Mouse (Mus musculus): ENCODE measurements around the gene T2. TPM values are rescaled to one million over a fixed set of nuclear protein-coding genes. Genes with fewer than 3 reads are reported as not detected.
A peak's percentile ranks its signal among the peaks of the same experiment; 100 is the strongest.

The T2 gene
- total and polyA plus RNA-seq, 3 experiments = 0.36 to 1.1 (median 0.47) TPM

- intact Hi-C loops (cut with DNase I) = no loop called here
- H3K4me1 ChIP-seq (ENCODE audit: control insufficient read depth, insufficient read depth, low read length) = no peaks in the 10 kb centered on the region
- 34% methylated on average over 2 of the region's 2 CpGs for WGBS
- no peaks in the 10 kb centered on the region for H3K36me3 ChIP-seq (ENCODE audit: control insufficient read depth, insufficient read depth, low read length)
- no peak overlapping the region for H3K9ac ChIP-seq (ENCODE audit: low read depth, low read length)
- no peak overlapping the region for H3K27ac ChIP-seq
- no peaks in the 10 kb centered on the region for H3K79me2 ChIP-seq (replicated peaks; ENCODE audit: control insufficient read depth, insufficient read depth, low read length)
- H3K4me3 ChIP-seq = no peak overlapping the region
- DNase-seq = no peak
- TF ChIP-seq POLR2A (IDR thresholded peaks at IDR 0.05; ENCODE audit: insufficient read depth, low read depth, low read length) = no peak
- TF ChIP-seq EP300 (IDR thresholded peaks at IDR 0.05; ENCODE audit: insufficient read depth, low read depth, low read length) = no peak
- no peak for TF ChIP-seq CTCF (IDR thresholded peaks at IDR 0.05)
- H3K27me3 ChIP-seq (ENCODE audit: control insufficient read depth, insufficient read depth, low read length) = peaks cover 1% of the 10 kb centered on the region; the same call in 1 of the 2 replicates
Measured at GRCm38 (mm10) chr17:8369171-8369570, 13.4 kb downstream of the T2 start.

GRCm38 (mm10) chr17:8370634-8371229 lies 14.9 kb downstream of the T2 start:
- intact Hi-C loops (cut with DNase I) = no loop called here
- WGBS = 59% methylated on average over 13 of the region's 13 CpGs

GRCm38 (mm10) chr17:8371834-8372233 lies 16.0 kb downstream of the T2 start:
- H3K4me3 ChIP-seq = peak overlapping the region; percentile 49
- H3K4me1 ChIP-seq (ENCODE audit: control insufficient read depth, insufficient read depth, low read length) = no peaks in the 10 kb centered on the region
- no peaks in the 10 kb centered on the region for H3K79me2 ChIP-seq (replicated peaks; ENCODE audit: control insufficient read depth, insufficient read depth, low read length)
- H3K36me3 ChIP-seq (ENCODE audit: control insufficient read depth, insufficient read depth, low read length) = no peaks in the 10 kb centered on the region
- TF ChIP-seq CTCF (IDR thresholded peaks at IDR 0.05) = no peak
- TF ChIP-seq EP300 (IDR thresholded peaks at IDR 0.05; ENCODE audit: insufficient read depth, low read depth, low read length) = no peak
- 0 out of 2 replicates have a peak, but pooled peaks have one; percentile 24 for TF ChIP-seq POLR2A (IDR thresholded peaks at IDR 0.05; ENCODE audit: insufficient read depth, low read depth, low read length)
- no peak overlapping the region for H3K9ac ChIP-seq (ENCODE audit: low read depth, low read length)
- whole genome bisulfite sequencing = 3% methylated on average over 7 of the region's 7 CpGs
- DNase-seq = peak; percentile 62 to 67
- intact Hi-C loops (cut with DNase I) = loop anchor here (1.0 to 2.0 kb wide), 2 partner anchors 61 to 106 kb away; partner anchors contain the start of gene Sft2d1
- H3K27ac ChIP-seq = no peak overlapping the region; the same call in 1 of the 2 replicates
- H3K27me3 ChIP-seq (ENCODE audit: control insufficient read depth, insufficient read depth, low read length) = no peaks in the 10 kb centered on the region

More at GRCm38 (mm10) chr17:8370634-8371229, 14.9 kb downstream of the T2 start:
- Histone ChIP-seq H3K27me3 (ENCODE audit: control insufficient read depth, insufficient read depth, low read length) (no peaks in the 10 kb centered on the region), H3K4me3 (no peak overlapping the region), H3K79me2 (replicated peaks; ENCODE audit: control insufficient read depth, insufficient read depth, low read length) (no peaks in the 10 kb centered on the region), H3K4me1 (ENCODE audit: control insufficient read depth, insufficient read depth, low read length) (no peaks in the 10 kb centered on the region), H3K9ac (ENCODE audit: low read depth, low read length) (no peak overlapping the region), H3K36me3 (ENCODE audit: control insufficient read depth, insufficient read depth, low read length) (no peaks in the 10 kb centered on the region), H3K27ac (no peak overlapping the region)
- TF ChIP-seq CTCF (IDR thresholded peaks at IDR 0.05) (no peak), EP300 (IDR thresholded peaks at IDR 0.05; ENCODE audit: insufficient read depth, low read depth, low read length) (no peak)
- no peak for DNase-seq

- no peaks in the 10 kb centered on the region for H3K79me2 ChIP-seq (replicated peaks; ENCODE audit: control insufficient read depth, insufficient read depth, low read length)
- H3K27me3 ChIP-seq (ENCODE audit: control insufficient read depth, insufficient read depth, low read length) = no peaks in the 10 kb centered on the region
- intact Hi-C loops (cut with DNase I) = loop anchor here (1.0 to 2.0 kb wide), 2 partner anchors 62 to 106 kb away; partner anchors contain the start of gene Sft2d1
- 3% methylated on average over 18 of the region's 18 CpGs for WGBS
- peak overlapping the region; percentile 49 for H3K4me3 ChIP-seq
- TF ChIP-seq EP300 (IDR thresholded peaks at IDR 0.05; ENCODE audit: insufficient read depth, low read depth, low read length) (0 out of 2 replicates have a peak, but pooled peaks have one; percentile 42), POLR2A (IDR thresholded peaks at IDR 0.05; ENCODE audit: insufficient read depth, low read depth, low read length) (no peak), CTCF (IDR thresholded peaks at IDR 0.05) (peak; percentile 93)
- H3K4me1 ChIP-seq (ENCODE audit: control insufficient read depth, insufficient read depth, low read length) = no peaks in the 10 kb centered on the region
- no peak overlapping the region for H3K9ac ChIP-seq (ENCODE audit: low read depth, low read length)
- DNase-seq = peak; percentile 72 to 78
- H3K36me3 ChIP-seq (ENCODE audit: control insufficient read depth, insufficient read depth, low read length) = no peaks in the 10 kb centered on the region
- peak overlapping the region; percentile 29; the same call in 1 of the 2 replicates for H3K27ac ChIP-seq
Measured at GRCm38 (mm10) chr17:8372286-8373046, 16.7 kb downstream of the T2 start.

GRCm38 (mm10) chr17:8377298-8377697 lies 21.5 kb downstream of the T2 start:
- H3K9ac ChIP-seq (ENCODE audit: low read depth, low read length) = no peak overlapping the region
- TF ChIP-seq POLR2A (IDR thresholded peaks at IDR 0.05; ENCODE audit: insufficient read depth, low read depth, low read length) = no peak
- TF ChIP-seq CTCF (IDR thresholded peaks at IDR 0.05) = no peak
- TF ChIP-seq EP300 (IDR thresholded peaks at IDR 0.05; ENCODE audit: insufficient read depth, low read depth, low read length) = no peak
- no peak for DNase-seq
- WGBS = 56% methylated on average over 5 of the region's 5 CpGs
- no peaks in the 10 kb centered on the region for H3K4me1 ChIP-seq (ENCODE audit: control insufficient read depth, insufficient read depth, low read length)
- H3K4me3 ChIP-seq = no peak overlapping the region
- H3K36me3 ChIP-seq (ENCODE audit: control insufficient read depth, insufficient read depth, low read length) = no peaks in the 10 kb centered on the region
- no peaks in the 10 kb centered on the region for H3K79me2 ChIP-seq (replicated peaks; ENCODE audit: control insufficient read depth, insufficient read depth, low read length)
- no peaks in the 10 kb centered on the region for H3K27me3 ChIP-seq (ENCODE audit: control insufficient read depth, insufficient read depth, low read length)
- intact Hi-C loops (cut with DNase I) = no loop called here
- no peak overlapping the region for H3K27ac ChIP-seq

- no peak for DNase-seq
- intact Hi-C loops (cut with DNase I) = no loop called here
Measured at GRCm38 (mm10) chr17:8385441-8385840, 29.6 kb downstream of the T2 start.

More at GRCm38 (mm10) chr17:8385441-8385840, 29.6 kb downstream of the T2 start:
- 91% methylated on average over 2 of the region's 2 CpGs for WGBS
- H3K79me2 ChIP-seq (replicated peaks; ENCODE audit: control insufficient read depth, insufficient read depth, low read length) = no peaks in the 10 kb centered on the region
- H3K27ac ChIP-seq = no peak overlapping the region
- H3K4me1 ChIP-seq (ENCODE audit: control insufficient read depth, insufficient read depth, low read length) = no peaks in the 10 kb centered on the region
- H3K4me3 ChIP-seq = no peak overlapping the region
- H3K27me3 ChIP-seq (ENCODE audit: control insufficient read depth, insufficient read depth, low read length) = peaks cover 9% of the 10 kb centered on the region
- H3K9ac ChIP-seq (ENCODE audit: low read depth, low read length) = no peak overlapping the region
- no peaks in the 10 kb centered on the region for H3K36me3 ChIP-seq (ENCODE audit: control insufficient read depth, insufficient read depth, low read length)
- TF ChIP-seq EP300 (IDR thresholded peaks at IDR 0.05; ENCODE audit: insufficient read depth, low read depth, low read length) (no peak), POLR2A (IDR thresholded peaks at IDR 0.05; ENCODE audit: insufficient read depth, low read depth, low read length) (no peak), CTCF (IDR thresholded peaks at IDR 0.05) (no peak)
